Mouse (Mus musculus) heart, postnatal 25 days (tissue): Measurements from ENCODE around the gene Mageh1. TPM values are rescaled to one million over a fixed set of nuclear protein-coding genes. Genes with fewer than 3 reads are reported as not detected.
"Not testable (repeated sequence)": the region's sequence is repeated elsewhere in the genome, so short reads cannot be mapped to it uniquely, and the experiment has no call there.

Experiments used
- DNase-seq: peaks from one replicate; pipeline ENCODE4 v3.0.0; 2022; ENCODE audit warnings: low spot score
- intact Hi-C: fragments of 180-260 bp; cut with DNase I; formaldehyde crosslinking; loops from one replicate; pipeline ENCODE4 v1.15.1; 2025
- total RNA-seq, 2 experiments: library from RNA; stranded (reverse); gene quantifications; 2 replicates each; pipeline ENCODE4 v1.2.3; 2021

Mageh1 gene
- total RNA-seq, result 10 to 100 TPM in 1 of 2 experiments, 1 to 10 TPM in 1; 8.8 to 11.0 TPM

DNA sequence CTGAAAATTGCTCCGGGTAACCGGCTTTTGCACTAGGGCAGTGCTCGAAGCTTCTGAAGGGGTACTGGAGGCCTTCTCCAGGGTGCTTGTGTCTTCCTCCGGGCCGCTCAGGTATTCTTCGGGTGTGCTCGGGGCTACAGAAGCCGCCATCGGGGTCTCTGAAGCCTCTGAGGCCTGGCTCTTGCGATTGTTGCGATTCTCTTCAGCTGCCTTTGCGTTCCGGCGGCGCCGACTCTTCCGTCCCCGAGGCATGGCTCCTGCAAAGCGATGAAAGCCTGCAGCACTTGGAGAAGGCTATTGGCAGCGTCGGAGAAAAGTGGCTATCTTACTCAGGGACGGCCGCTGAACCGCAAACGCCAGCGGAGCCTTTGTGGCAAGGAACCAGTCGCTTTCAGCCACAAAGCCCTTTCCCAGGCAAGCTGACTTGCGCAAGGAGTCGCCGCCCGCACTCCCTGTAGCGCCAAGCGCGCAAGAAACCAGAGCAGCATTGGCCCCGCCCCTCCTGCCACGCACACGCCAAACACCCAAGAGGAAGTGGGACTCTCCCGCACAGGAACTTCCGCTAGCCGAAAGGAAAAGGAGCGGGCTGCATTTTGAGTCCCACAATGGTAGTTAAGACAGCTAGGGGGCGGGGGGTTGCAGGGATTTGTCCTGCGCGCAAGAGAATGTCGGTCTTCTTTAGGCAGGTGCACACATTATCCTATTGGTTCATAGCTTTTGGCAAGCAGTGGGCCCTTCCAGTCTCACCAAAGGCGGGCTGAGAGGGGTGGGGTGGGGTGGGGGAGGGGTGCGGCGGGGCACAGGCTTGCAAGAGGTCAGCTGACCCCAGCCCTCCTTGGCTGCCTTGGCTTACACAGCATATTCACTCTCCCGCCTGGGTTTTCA, at the start of gene Mageh1:
Gene Mageh1 (minus strand): TSS at position 489 of the 885 bp plus-strand sequence.
- intact Hi-C loops, result loop anchor here (10.0 kb wide), 1 partner anchor 457 kb away; the partner anchor contains the start of gene Ubqln2
- DNase-seq, result peak; percentile 51

DNA sequence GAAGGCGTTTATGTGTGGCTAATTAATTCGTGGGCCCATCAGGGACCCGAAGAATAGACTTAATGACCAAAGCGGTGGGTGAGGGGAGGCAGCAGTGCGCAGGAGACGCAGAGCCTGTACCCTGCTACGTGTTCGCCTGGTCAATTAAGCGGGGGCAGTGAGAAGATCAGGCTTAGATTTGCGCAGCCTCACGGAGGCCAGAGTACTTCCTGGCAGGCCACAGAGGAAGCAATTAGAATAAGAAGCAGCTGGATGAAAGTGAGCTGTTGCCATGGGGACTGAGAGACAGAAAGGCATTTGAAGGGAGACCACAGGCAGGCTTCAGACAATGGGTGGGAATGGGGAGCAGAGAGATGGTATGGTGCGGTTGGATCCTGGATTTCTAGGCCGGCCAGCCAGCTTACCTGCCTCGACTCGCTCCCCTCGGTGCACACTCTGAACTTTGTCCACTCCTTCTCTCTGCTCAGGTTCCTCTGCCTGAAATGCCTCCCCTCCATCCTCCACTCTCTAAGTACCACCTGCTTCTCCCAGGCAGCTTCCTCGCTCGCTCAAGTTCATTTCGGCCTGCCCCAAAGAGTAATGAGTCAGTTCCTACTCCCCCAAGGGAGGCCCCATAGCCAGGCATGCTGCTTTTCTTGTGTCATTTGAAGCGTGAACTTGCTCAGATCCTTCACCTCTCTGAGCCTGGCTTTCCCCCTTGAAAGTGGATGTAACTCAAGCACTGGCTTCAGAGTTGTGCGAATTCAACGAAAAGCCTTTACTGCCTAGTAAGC, 783 bp upstream of the Mageh1 start:
- not testable (repeated sequence) for DNase-seq
- intact Hi-C loops, result loop anchor here (10.0 kb wide), 1 partner anchor 457 kb away; the partner anchor contains the start of gene Ubqln2

DNA sequence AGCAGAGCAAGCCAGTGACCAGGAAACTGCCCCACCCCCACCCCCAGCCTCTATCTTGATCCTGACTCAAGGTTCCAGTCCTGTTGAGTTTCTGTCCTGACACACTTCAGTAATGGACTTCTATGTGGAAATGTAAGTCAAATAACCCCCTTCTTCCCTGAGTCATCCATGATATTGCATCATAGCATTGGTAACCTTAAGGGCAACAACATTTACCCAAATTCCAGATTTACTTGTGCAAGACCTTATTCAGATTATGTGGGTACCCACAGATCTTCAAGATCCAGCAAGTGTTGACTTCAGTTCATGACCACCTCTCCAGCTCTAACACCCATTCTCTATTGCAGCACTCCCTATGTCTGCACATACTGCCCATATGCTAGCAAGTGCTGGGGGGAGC, 5.8 kb downstream of the Mageh1 start:
- intact Hi-C loops, result loop anchor here (10.0 kb wide), 1 partner anchor 463 kb away; the partner anchor contains the start of gene Ubqln2
- not testable (repeated sequence) for DNase-seq

DNA sequence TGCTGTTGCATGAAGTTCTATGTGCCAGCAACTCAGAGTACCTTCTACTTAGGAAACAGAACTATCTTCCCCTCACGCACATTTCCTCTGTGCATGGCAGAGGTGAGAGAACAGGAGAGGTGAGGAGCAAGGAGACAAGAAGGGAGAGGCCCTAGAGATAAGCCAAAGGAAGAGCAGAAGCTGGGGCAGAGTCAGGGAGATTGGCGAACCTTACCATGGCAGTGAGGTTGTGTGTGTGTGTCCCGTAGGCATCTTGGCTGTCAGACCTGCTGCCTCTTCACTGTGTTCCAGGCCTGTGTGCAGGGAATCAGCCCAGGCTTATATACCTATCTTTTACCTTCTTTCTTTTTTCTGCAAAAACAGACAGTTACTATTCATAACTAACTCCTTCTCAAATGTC, 11.7 kb downstream of the Mageh1 start:
- DNase-seq, intact Hi-C loops: not testable (repeated sequence)

DNA sequence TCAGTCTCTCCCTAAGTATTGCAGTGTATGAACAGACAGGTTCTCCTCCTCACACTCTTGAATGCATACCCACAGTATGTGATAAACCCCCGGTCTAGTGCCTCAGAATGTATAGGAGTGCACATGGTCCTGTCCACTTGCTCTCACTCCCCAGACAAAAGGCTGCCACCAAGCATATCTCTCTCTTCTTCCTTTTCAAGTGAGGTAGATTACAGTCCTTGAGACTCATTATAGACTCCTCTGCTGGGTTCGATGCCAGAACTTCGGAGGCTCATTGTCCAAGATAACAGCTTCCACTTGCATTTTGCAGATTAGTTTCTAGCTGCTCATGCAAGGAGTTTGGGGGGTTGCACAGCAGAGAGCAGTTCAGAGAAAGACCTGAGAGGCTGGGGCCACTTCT, 12.1 kb downstream of the Mageh1 start:
- intact Hi-C loops, DNase-seq: not testable (repeated sequence)

DNA sequence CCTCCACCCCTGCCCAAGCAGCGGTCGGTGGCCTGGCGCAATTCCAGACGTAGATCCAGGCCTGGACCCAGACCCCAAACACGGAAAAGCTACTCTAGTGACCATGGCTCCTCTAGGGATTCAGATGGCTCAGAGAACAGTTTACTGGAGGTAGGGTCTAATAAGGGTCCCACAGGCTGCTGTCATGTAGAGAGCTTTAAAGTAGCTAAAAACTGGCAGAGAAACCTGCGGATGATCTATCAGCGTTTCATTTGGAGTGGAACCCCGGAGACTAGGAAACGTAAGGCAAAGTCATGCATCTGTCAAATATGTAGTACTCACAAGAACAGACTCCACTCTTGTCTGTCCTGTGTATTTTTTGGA, 29.7 kb downstream of the Mageh1 start:
- intact Hi-C loops, result loop anchor here (10.0 kb wide), 1 partner anchor 357 kb away; no protein-coding TSS in a partner anchor

DNA sequence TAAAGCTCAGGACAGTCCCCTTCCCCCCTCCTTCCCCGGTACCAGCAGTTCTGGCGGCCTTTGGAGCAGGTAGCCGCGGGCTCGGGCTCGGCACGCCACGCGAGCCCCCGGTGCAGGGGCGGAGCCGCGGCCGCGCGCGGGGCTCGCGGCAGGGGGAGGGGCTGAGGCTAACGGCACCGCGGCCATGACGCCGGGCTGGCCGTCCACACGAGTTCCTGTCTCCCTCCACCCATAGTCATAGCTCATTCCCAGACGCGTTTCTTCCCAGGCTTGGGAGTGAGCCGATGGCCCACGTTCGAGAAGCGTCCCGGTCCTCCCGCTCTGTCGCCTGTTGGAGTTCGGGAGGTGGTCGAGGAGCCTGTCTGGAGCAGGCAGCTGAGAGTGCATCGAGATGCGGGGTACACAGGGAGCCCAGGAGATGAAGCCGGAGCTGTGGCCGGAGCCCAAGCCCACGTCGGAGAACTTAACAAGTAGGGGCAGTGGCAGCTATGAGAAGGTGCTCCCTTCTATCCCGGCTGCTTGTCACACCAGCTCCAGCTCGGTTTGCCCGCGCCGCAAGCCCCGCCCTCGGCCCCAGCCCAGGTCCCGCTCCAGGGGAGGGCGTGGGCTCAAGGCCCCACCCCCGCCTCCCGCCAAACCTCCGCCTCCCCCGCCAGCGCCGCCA, 30.2 kb downstream of the Mageh1 start:
- intact Hi-C loops, result loop anchor here (10.0 kb wide), 1 partner anchor 358 kb away; no protein-coding TSS in a partner anchor
- peak; percentile 1 for DNase-seq

More for the DNA sequence above, 29.7 kb downstream of the Mageh1 start:
- no peak for DNase-seq

DNA sequence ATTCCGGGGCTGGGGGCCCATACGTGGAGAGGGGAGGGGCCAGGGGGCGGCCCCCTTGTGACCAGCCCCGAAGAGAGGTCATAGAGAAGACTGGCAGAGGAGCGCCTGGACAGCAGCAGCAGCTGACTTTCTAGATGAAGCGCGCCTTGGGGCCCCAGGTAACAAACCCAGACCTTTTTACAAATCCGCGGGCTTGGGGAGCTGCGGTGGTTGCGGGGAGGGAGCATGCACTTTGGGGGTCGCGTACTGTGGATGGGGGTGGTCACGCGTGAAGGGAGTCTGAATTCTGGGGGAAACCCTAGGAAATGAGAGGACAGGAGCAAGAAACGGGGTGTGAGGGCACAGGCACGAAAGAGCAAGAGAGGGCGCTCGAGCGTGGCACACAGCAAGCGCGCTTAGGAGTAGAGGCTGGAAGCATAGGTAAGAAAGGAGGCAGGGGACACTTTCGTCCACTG, 31.0 kb downstream of the Mageh1 start, which contains the start of gene Usp51:
Gene Usp51 (plus strand): TSS at position 83 of the 455 bp plus-strand sequence.
- DNase-seq, result no peak
- intact Hi-C loops, result loop anchor here (10.0 kb wide), 1 partner anchor 358 kb away; no protein-coding TSS in a partner anchor

DNA sequence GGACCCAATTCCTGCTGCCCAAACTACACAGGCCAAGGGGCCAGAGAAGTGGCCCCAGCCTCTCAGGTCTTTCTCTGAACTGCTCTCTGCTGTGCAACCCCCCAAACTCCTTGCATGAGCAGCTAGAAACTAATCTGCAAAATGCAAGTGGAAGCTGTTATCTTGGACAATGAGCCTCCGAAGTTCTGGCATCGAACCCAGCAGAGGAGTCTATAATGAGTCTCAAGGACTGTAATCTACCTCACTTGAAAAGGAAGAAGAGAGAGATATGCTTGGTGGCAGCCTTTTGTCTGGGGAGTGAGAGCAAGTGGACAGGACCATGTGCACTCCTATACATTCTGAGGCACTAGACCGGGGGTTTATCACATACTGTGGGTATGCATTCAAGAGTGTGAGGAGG, 41.3 kb downstream of the Mageh1 start:
- intact Hi-C loops, DNase-seq: not testable (repeated sequence)

DNA sequence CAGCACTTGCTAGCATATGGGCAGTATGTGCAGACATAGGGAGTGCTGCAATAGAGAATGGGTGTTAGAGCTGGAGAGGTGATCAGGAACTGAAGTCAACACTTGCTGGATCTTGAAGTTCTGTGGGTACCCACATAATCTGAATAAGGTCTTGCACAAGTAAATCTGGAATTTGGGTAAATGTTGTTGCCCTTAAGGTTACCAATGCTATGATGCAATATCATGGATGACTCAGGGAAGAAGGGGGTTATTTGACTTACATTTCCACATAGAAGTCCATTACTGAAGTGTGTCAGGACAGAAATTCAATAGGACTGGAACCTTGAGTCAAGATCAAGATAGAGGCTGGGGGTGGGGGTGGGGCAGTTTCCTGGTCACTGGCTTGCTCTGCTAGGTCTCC, 47.5 kb downstream of the Mageh1 start:
- intact Hi-C loops, DNase-seq: not testable (repeated sequence)

Other genes starting within 250 kb of the Mageh1 start
- gene Usp51, start 31.1 kb downstream of the Mageh1 start, total RNA-seq, result not detected
- gene Foxr2, start 81.2 kb upstream of the Mageh1 start, total RNA-seq, result not detected
- 1 to 10 TPM; 3.2 to 4.0 TPM for gene Rragb, start 102.4 kb upstream of the Mageh1 start, total RNA-seq
- under 1 TPM; 0.22 to 0.31 TPM for gene Klf8, start 199.9 kb upstream of the Mageh1 start, total RNA-seq